Mouse (Mus musculus): Measurements from ENCODE around the gene Cldn14. TPM values are rescaled to one million over a fixed set of nuclear protein-coding genes. Genes with fewer than 3 reads are reported as not detected.

Gene Cldn14
- polyA plus RNA-seq, 1 experiment from 2014 or later: not detected

- no peak overlapping the region for H3K4me3 ChIP-seq (replicated peaks; ENCODE audit: low read length)
- no peak for ATAC-seq
- WGBS: 82% methylated on average over 3 of the region's 3 CpGs
- H3K27me3 ChIP-seq (replicated peaks; ENCODE audit: control insufficient read depth, insufficient read depth, low read length): no peaks in the 10 kb centered on the region
- no peaks in the 10 kb centered on the region for H3K36me3 ChIP-seq (ENCODE audit: control insufficient read depth, insufficient read depth)
- no peaks in the 10 kb centered on the region for H3K4me1 ChIP-seq (replicated peaks; ENCODE audit: control insufficient read depth, insufficient read depth, low read length)
- H3K27ac ChIP-seq (ENCODE audit: low read length): no peak overlapping the region
- H3K9ac ChIP-seq (replicated peaks; ENCODE audit: low read depth, low read length): no peak overlapping the region
- H3K4me2 ChIP-seq (ENCODE audit: low read length): no peak overlapping the region
- H3K9me3 ChIP-seq (ENCODE audit: control insufficient read depth, low read length): no peaks in the 10 kb centered on the region
These were observed 95.8 kb downstream of the Cldn14 start for GRCm38 (mm10) chr16:93912808-93913207.

- Histone ChIP-seq H3K4me2 (ENCODE audit: low read length) (no peak overlapping the region), H3K9me3 (ENCODE audit: control insufficient read depth, low read length) (no peaks in the 10 kb centered on the region), H3K4me3 (replicated peaks; ENCODE audit: low read length) (no peak overlapping the region), H3K27ac (ENCODE audit: low read length) (no peak overlapping the region), H3K9ac (replicated peaks; ENCODE audit: low read depth, low read length) (no peak overlapping the region), H3K36me3 (ENCODE audit: control insufficient read depth, insufficient read depth) (no peaks in the 10 kb centered on the region), H3K4me1 (replicated peaks; ENCODE audit: control insufficient read depth, insufficient read depth, low read length) (peaks cover 1% of the 10 kb centered on the region; the same call in 1 of the 2 replicates), H3K27me3 (replicated peaks; ENCODE audit: control insufficient read depth, insufficient read depth, low read length) (no peaks in the 10 kb centered on the region)
- 0 out of 2 replicates have a peak, but pooled peaks have one; percentile 49 for ATAC-seq
- 67% methylated on average over 5 of the region's 5 CpGs for WGBS
These were observed 96.5 kb downstream of the Cldn14 start for GRCm38 (mm10) chr16:93912158-93912557.

- H3K9ac ChIP-seq (replicated peaks; ENCODE audit: low read depth, low read length): no peak overlapping the region
- H3K36me3 ChIP-seq (ENCODE audit: control insufficient read depth, insufficient read depth): no peaks in the 10 kb centered on the region
- peaks cover 9% of the 10 kb centered on the region for H3K4me1 ChIP-seq (replicated peaks; ENCODE audit: control insufficient read depth, insufficient read depth, low read length)
- H3K27ac ChIP-seq (ENCODE audit: low read length): no peak overlapping the region
- WGBS: 69% methylated on average over 28 of the region's 28 CpGs
- H3K27me3 ChIP-seq (replicated peaks; ENCODE audit: control insufficient read depth, insufficient read depth, low read length): no peaks in the 10 kb centered on the region
- no peak overlapping the region for H3K4me3 ChIP-seq (replicated peaks; ENCODE audit: low read length)
- no peaks in the 10 kb centered on the region for H3K9me3 ChIP-seq (ENCODE audit: control insufficient read depth, low read length)
- ATAC-seq: no peak
- no peak overlapping the region for H3K4me2 ChIP-seq (ENCODE audit: low read length)
These were observed 97.6 kb downstream of the Cldn14 start for GRCm38 (mm10) chr16:93910735-93911665.

GRCm38 (mm10) chr16:93909936-93910335, 98.7 kb downstream of the Cldn14 start:
- WGBS: 88% methylated on average over 3 of the region's 3 CpGs
- H3K27me3 ChIP-seq (replicated peaks; ENCODE audit: control insufficient read depth, insufficient read depth, low read length): no peaks in the 10 kb centered on the region

GRCm38 (mm10) chr16:93908196-93908595, 100.4 kb downstream of the Cldn14 start:
- Histone ChIP-seq H3K9ac (replicated peaks; ENCODE audit: low read depth, low read length) (no peak overlapping the region), H3K4me2 (ENCODE audit: low read length) (no peak overlapping the region), H3K36me3 (ENCODE audit: control insufficient read depth, insufficient read depth) (no peaks in the 10 kb centered on the region), H3K4me1 (replicated peaks; ENCODE audit: control insufficient read depth, insufficient read depth, low read length) (peaks cover 12% of the 10 kb centered on the region), H3K9me3 (ENCODE audit: control insufficient read depth, low read length) (no peaks in the 10 kb centered on the region), H3K4me3 (replicated peaks; ENCODE audit: low read length) (no peak overlapping the region), H3K27ac (ENCODE audit: low read length) (no peak overlapping the region), H3K27me3 (replicated peaks; ENCODE audit: control insufficient read depth, insufficient read depth, low read length) (no peaks in the 10 kb centered on the region)
- WGBS: 93% methylated on average over 8 of the region's 8 CpGs
- ATAC-seq: no peak

More at GRCm38 (mm10) chr16:93909936-93910335, 98.7 kb downstream of the Cldn14 start:
- no peak for ATAC-seq
- peaks cover 12% of the 10 kb centered on the region for H3K4me1 ChIP-seq (replicated peaks; ENCODE audit: control insufficient read depth, insufficient read depth, low read length)
- H3K36me3 ChIP-seq (ENCODE audit: control insufficient read depth, insufficient read depth): no peaks in the 10 kb centered on the region
- H3K4me2 ChIP-seq (ENCODE audit: low read length): no peak overlapping the region
- H3K27ac ChIP-seq (ENCODE audit: low read length): no peak overlapping the region
- no peaks in the 10 kb centered on the region for H3K9me3 ChIP-seq (ENCODE audit: control insufficient read depth, low read length)
- H3K4me3 ChIP-seq (replicated peaks; ENCODE audit: low read length): no peak overlapping the region
- H3K9ac ChIP-seq (replicated peaks; ENCODE audit: low read depth, low read length): no peak overlapping the region

- no peak overlapping the region for H3K27ac ChIP-seq (ENCODE audit: low read length)
- H3K4me2 ChIP-seq (ENCODE audit: low read length): no peak overlapping the region
- H3K36me3 ChIP-seq (ENCODE audit: control insufficient read depth, insufficient read depth): no peaks in the 10 kb centered on the region
- H3K27me3 ChIP-seq (replicated peaks; ENCODE audit: control insufficient read depth, insufficient read depth, low read length): no peaks in the 10 kb centered on the region
- WGBS: 81% methylated on average over 5 of the region's 5 CpGs
- peaks cover 12% of the 10 kb centered on the region for H3K4me1 ChIP-seq (replicated peaks; ENCODE audit: control insufficient read depth, insufficient read depth, low read length)
- H3K4me3 ChIP-seq (replicated peaks; ENCODE audit: low read length): no peak overlapping the region
- no peaks in the 10 kb centered on the region for H3K9me3 ChIP-seq (ENCODE audit: control insufficient read depth, low read length)
- no peak for ATAC-seq
- H3K9ac ChIP-seq (replicated peaks; ENCODE audit: low read depth, low read length): no peak overlapping the region
These were observed 100.9 kb downstream of the Cldn14 start for GRCm38 (mm10) chr16:93907761-93908160.

GRCm38 (mm10) chr16:93906156-93907014, 102.3 kb downstream of the Cldn14 start:
- Histone ChIP-seq H3K4me2 (ENCODE audit: low read length) (no peak overlapping the region), H3K36me3 (ENCODE audit: control insufficient read depth, insufficient read depth) (0 out of 2 replicates have a peak, but pooled peaks cover 1% of the 10 kb centered on the region), H3K27ac (ENCODE audit: low read length) (peak overlapping the region; percentile 66), H3K4me1 (replicated peaks; ENCODE audit: control insufficient read depth, insufficient read depth, low read length) (peaks cover 12% of the 10 kb centered on the region), H3K27me3 (replicated peaks; ENCODE audit: control insufficient read depth, insufficient read depth, low read length) (no peaks in the 10 kb centered on the region), H3K9me3 (ENCODE audit: control insufficient read depth, low read length) (no peaks in the 10 kb centered on the region), H3K9ac (replicated peaks; ENCODE audit: low read depth, low read length) (no peak overlapping the region), H3K4me3 (replicated peaks; ENCODE audit: low read length) (no peak overlapping the region)
- WGBS: 59% methylated on average over 11 of the region's 11 CpGs
- peak; percentile 81 for ATAC-seq

GRCm38 (mm10) chr16:93903027-93903426, 105.6 kb downstream of the Cldn14 start:
- Histone ChIP-seq H3K9me3 (ENCODE audit: control insufficient read depth, low read length) (no peaks in the 10 kb centered on the region), H3K36me3 (ENCODE audit: control insufficient read depth, insufficient read depth) (0 out of 2 replicates have a peak, but pooled peaks cover 4% of the 10 kb centered on the region), H3K27me3 (replicated peaks; ENCODE audit: control insufficient read depth, insufficient read depth, low read length) (no peaks in the 10 kb centered on the region), H3K27ac (ENCODE audit: low read length) (no peak overlapping the region), H3K4me3 (replicated peaks; ENCODE audit: low read length) (no peak overlapping the region), H3K4me2 (ENCODE audit: low read length) (no peak overlapping the region), H3K9ac (replicated peaks; ENCODE audit: low read depth, low read length) (no peak overlapping the region), H3K4me1 (replicated peaks; ENCODE audit: control insufficient read depth, insufficient read depth, low read length) (peaks cover 12% of the 10 kb centered on the region)
- no peak for ATAC-seq
- WGBS: 84% methylated on average over 6 of the region's 6 CpGs

GRCm38 (mm10) chr16:93893285-93893684, 115.4 kb downstream of the Cldn14 start:
- WGBS: 89% methylated on average over 5 of the region's 5 CpGs
- Histone ChIP-seq H3K4me2 (ENCODE audit: low read length) (no peak overlapping the region), H3K9ac (replicated peaks; ENCODE audit: low read depth, low read length) (no peak overlapping the region), H3K27me3 (replicated peaks; ENCODE audit: control insufficient read depth, insufficient read depth, low read length) (no peaks in the 10 kb centered on the region), H3K27ac (ENCODE audit: low read length) (no peak overlapping the region), H3K9me3 (ENCODE audit: control insufficient read depth, low read length) (no peaks in the 10 kb centered on the region), H3K4me3 (replicated peaks; ENCODE audit: low read length) (no peak overlapping the region), H3K4me1 (replicated peaks; ENCODE audit: control insufficient read depth, insufficient read depth, low read length) (no peaks in the 10 kb centered on the region), H3K36me3 (ENCODE audit: control insufficient read depth, insufficient read depth) (no peaks in the 10 kb centered on the region)
- ATAC-seq: no peak

Data from forebrain, embryonic 16.5 days (tissue).